Mouse (Mus musculus) telencephalon, adult 2 months (tissue): ENCODE results near the gene Rps19bp1.

ENCODE experiments used
- DNase-seq: peaks from one replicate; pipeline ENCODE4 v3.0.0-alpha.2; 2011; ENCODE audit warnings: low read depth, low spot score

Gene Rps19bp1

DNA sequence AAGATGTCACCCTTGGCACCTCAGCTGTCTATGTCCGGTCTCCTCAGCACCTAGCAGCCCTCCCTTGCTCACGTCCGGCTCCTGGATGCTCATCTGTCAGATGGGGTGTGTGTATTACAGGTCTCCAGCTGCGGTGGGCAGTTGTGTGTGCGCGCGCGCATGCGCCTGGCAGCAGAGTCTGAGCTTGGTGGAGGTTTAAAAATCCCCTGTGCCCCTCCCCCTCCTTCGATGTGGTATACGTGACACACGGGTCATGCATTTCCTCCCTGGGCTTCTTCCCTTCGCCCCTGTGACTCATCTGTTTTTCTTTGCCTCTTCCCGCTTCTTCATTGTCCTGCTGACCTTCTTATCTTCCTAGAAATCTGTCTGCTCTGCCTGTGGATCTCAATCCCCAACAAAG, 44.9 kb downstream of the Rps19bp1 start:
- DNase-seq, result no peak

DNA sequence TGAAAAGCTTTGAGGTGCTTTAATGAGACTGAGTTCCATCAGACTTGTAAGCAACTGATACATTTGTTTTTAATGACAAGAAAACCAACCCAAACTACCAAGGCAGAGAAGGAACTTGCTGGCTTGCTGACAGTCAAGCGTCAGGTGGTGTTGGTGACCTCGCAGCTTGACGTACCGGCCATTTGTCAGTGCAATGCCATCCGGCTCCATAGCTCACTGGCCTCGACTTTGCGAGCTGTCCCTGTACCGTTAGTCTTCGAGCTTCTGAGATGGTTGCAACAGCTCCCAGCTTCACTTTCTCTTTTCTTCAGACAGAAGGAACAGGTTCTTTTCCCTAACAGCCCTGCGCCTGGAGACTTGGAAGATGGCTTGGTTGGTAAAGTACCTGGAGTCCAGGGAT, 46.6 kb downstream of the Rps19bp1 start:
- DNase-seq, result no peak

- DNase-seq, result no peak
These were observed 47.7 kb downstream of the Rps19bp1 start for GRCm38 (mm10) chr15:80216480-80216820.

- DNase-seq, result no peak
These were observed 48.2 kb downstream of the Rps19bp1 start for GRCm38 (mm10) chr15:80215716-80216479.

- DNase-seq, result no peak
These were observed 50.4 kb downstream of the Rps19bp1 start for GRCm38 (mm10) chr15:80213688-80214087.
